Mouse (Mus musculus): ENCODE results near the gene Rhbg. TPM values are rescaled to one million over a fixed set of nuclear protein-coding genes. Genes with fewer than 3 reads are reported as not detected.
"Not testable (repeated sequence)": the region's sequence is repeated elsewhere in the genome, so short reads cannot be mapped to it uniquely, and the experiment has no call there.

Gene Rhbg
- polyA plus RNA-seq, 1 experiment from 2014 or later = 1.2 TPM

DNA sequence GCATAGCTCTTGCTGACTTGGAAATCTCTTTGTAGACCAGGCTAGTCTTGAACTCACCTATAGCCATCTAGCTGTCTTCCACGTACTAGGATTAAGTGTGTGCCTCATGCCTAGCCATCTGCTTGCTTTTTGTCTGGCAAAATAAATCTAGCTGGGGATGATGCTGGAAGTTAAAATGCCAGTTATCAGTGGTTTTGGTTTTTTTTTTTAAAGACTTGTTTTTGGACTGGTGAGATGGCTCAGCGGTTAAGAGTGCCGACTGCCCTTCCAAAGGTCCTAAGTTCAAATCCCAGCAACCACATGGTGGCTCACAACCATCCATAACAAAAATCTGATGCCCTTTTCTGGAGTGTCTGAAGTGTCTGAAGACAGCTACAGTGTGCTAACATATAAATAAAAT, 17.4 kb upstream of the Rhbg start:
- ATAC-seq (ENCODE audit: insufficient read depth, low FRiP score, low TSS enrichment) (no peak), DNase-seq (ENCODE audit: low spot score) (no peak)
- 93% methylated on average over 3 of the region's 3 CpGs for WGBS
- H3K4me1 ChIP-seq (ENCODE audit: control insufficient read depth, insufficient read depth, low read length) = no peaks in the 10 kb centered on the region
- no peaks in the 10 kb centered on the region for H3K9me3 ChIP-seq (ENCODE audit: control insufficient read depth, low read length)
- H3K27ac ChIP-seq (ENCODE audit: low read depth, low read length) = no peak overlapping the region
- no peak overlapping the region for H3K4me3 ChIP-seq (ENCODE audit: low read depth, low read length)
- H3K9ac ChIP-seq (ENCODE audit: low read length) = no peak overlapping the region
- H3K27me3 ChIP-seq (ENCODE audit: control insufficient read depth, insufficient read depth, low read length) = no peaks in the 10 kb centered on the region
- H3K4me2 ChIP-seq (ENCODE audit: low read depth) = no peak overlapping the region
- no peaks in the 10 kb centered on the region for H3K36me3 ChIP-seq (ENCODE audit: control insufficient read depth, insufficient read depth, low read length)

DNA sequence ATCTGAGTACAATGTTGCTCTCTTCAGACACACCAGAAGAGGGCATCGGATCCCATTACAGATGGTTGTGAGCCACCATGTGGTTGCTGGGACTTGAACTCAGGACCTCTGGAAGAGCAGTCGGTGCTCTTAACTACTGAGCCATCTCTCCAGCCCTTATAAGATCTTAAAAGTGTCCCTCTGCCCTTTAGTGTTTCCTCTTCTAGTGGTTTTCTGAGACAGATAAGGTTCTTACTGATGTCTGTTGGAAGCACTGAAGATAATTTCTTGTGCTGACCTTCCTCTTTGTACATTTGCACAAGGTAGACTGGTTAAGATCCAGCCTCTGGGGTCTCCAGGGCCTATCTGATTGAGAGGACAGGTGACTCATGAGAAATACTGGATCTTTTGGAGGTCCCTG, 16.8 kb upstream of the Rhbg start:
- H3K4me1 ChIP-seq (ENCODE audit: control insufficient read depth, insufficient read depth, low read length); H3K4me3 ChIP-seq (ENCODE audit: low read depth, low read length); H3K9me3 ChIP-seq (ENCODE audit: control insufficient read depth, low read length); H3K36me3 ChIP-seq (ENCODE audit: control insufficient read depth, insufficient read depth, low read length); H3K27ac ChIP-seq (ENCODE audit: low read depth, low read length); ATAC-seq (ENCODE audit: insufficient read depth, low FRiP score, low TSS enrichment); H3K9ac ChIP-seq (ENCODE audit: low read length); DNase-seq (ENCODE audit: low spot score); H3K27me3 ChIP-seq (ENCODE audit: control insufficient read depth, insufficient read depth, low read length); H3K4me2 ChIP-seq (ENCODE audit: low read depth): not testable (repeated sequence)
- 89% methylated on average over 2 of the region's 2 CpGs for WGBS

DNA sequence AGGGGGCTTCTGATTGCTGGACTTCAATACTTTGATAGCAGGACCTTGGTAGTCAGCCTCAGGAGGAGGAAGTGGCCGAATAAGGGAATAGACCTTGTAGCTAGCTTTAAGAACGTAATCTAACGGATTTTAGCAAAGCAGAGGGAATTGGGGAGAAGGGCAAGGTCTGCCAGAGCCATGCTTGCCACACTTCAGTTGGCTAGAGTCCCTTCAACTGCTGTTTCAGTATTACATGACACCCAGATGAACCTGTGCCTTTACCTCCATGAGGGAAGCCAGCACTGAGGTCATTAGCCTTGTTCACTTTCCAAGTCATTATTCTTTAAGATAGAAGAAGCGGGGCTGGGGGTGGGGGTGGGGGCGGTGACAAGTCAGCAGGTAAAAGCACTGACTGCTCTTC, 14.5 kb upstream of the Rhbg start:
- Histone ChIP-seq H3K4me1 (ENCODE audit: control insufficient read depth, insufficient read depth, low read length) (no peaks in the 10 kb centered on the region), H3K4me3 (ENCODE audit: low read depth, low read length) (no peak overlapping the region), H3K36me3 (ENCODE audit: control insufficient read depth, insufficient read depth, low read length) (no peaks in the 10 kb centered on the region), H3K9me3 (ENCODE audit: control insufficient read depth, low read length) (no peaks in the 10 kb centered on the region), H3K4me2 (ENCODE audit: low read depth) (no peak overlapping the region), H3K27ac (ENCODE audit: low read depth, low read length) (no peak overlapping the region), H3K9ac (ENCODE audit: low read length) (no peak overlapping the region), H3K27me3 (ENCODE audit: control insufficient read depth, insufficient read depth, low read length) (no peaks in the 10 kb centered on the region)
- ATAC-seq (ENCODE audit: insufficient read depth, low FRiP score, low TSS enrichment) (no peak), DNase-seq (ENCODE audit: low spot score) (no peak)
- 89% methylated on average over 5 of the region's 5 CpGs for WGBS

DNA sequence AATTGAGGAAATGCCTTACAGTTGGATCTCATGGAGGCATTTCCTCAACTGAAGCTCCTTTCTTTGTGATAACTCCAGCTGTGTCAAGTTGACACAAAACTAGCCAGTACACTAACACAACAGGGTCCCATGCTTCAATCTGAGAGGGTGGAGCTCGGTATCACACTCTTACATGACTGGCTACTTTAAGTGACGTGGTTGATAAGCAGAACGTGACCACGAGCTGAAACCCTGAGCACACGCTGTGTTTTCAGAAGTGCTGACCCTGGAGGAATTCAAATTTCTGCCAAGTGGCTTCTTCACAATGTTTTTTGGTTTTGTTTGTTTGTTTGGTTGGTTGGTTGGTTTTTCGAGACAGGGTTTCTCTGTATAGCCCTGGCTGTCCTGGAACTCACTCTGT, 13.5 kb upstream of the Rhbg start:
- 87% methylated on average over 6 of the region's 6 CpGs for WGBS
- not testable (repeated sequence) for H3K4me1 ChIP-seq (ENCODE audit: control insufficient read depth, insufficient read depth, low read length); ATAC-seq (ENCODE audit: insufficient read depth, low FRiP score, low TSS enrichment); H3K27me3 ChIP-seq (ENCODE audit: control insufficient read depth, insufficient read depth, low read length); H3K27ac ChIP-seq (ENCODE audit: low read depth, low read length); H3K4me3 ChIP-seq (ENCODE audit: low read depth, low read length); H3K9me3 ChIP-seq (ENCODE audit: control insufficient read depth, low read length); H3K9ac ChIP-seq (ENCODE audit: low read length); H3K4me2 ChIP-seq (ENCODE audit: low read depth); H3K36me3 ChIP-seq (ENCODE audit: control insufficient read depth, insufficient read depth, low read length); DNase-seq (ENCODE audit: low spot score)

DNA sequence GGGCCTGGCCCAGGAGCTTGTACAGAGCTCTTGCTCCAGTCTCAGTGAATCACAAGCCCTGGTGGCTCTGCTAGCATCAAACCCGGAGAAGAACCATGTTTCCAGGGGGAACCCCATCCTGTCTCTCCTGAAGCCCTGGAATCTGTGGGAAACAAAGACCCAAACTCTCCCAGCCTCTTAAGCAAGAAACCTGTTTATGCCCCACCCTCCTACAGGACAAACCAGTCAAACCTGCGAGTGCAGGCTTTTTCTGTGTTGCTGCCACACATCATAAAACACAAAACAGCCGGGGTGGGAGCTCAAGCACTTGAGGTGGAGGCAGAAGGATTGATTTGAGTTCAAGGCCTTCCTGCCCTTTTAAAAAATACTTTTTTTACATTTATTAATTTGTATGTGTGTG, 7.8 kb upstream of the Rhbg start:
- H3K36me3 ChIP-seq (ENCODE audit: control insufficient read depth, insufficient read depth, low read length) = no peaks in the 10 kb centered on the region
- no peak for DNase-seq (ENCODE audit: low spot score)
- 77% methylated on average over 3 of the region's 3 CpGs for WGBS
- no peak overlapping the region for H3K4me2 ChIP-seq (ENCODE audit: low read depth)
- no peaks in the 10 kb centered on the region for H3K9me3 ChIP-seq (ENCODE audit: control insufficient read depth, low read length)
- H3K27me3 ChIP-seq (ENCODE audit: control insufficient read depth, insufficient read depth, low read length) = no peaks in the 10 kb centered on the region
- no peaks in the 10 kb centered on the region for H3K4me1 ChIP-seq (ENCODE audit: control insufficient read depth, insufficient read depth, low read length)
- no peak overlapping the region for H3K4me3 ChIP-seq (ENCODE audit: low read depth, low read length)
- ATAC-seq (ENCODE audit: insufficient read depth, low FRiP score, low TSS enrichment) = no peak
- H3K27ac ChIP-seq (ENCODE audit: low read depth, low read length) = no peak overlapping the region
- no peak overlapping the region for H3K9ac ChIP-seq (ENCODE audit: low read length)

DNA sequence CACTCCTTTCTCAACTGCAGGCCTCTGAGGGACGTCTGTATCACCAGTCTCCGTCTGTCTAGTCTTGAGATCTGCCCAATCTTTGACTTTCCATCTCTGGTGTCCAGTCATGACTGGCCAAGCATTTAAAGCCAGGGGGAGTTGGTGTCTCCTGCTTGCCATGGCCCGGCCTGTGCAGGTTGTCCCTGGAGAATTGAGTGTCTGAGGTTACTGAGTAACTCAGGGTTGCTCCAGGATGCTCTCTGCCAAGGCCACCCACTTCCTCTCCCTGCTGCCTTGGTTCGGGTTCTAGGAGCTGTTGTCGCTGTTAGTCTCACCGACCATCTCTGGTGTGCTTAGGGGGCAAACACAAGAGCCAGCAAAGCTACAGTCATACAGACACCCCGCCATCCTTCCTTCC, 1.9 kb upstream of the Rhbg start:
- Histone ChIP-seq H3K9me3 (ENCODE audit: control insufficient read depth, low read length) (no peaks in the 10 kb centered on the region), H3K4me3 (ENCODE audit: low read depth, low read length) (no peak overlapping the region), H3K4me2 (ENCODE audit: low read depth) (no peak overlapping the region), H3K9ac (ENCODE audit: low read length) (no peak overlapping the region), H3K27ac (ENCODE audit: low read depth, low read length) (no peak overlapping the region), H3K27me3 (ENCODE audit: control insufficient read depth, insufficient read depth, low read length) (peaks cover 16% of the 10 kb centered on the region; the same call in 1 of the 2 replicates), H3K36me3 (ENCODE audit: control insufficient read depth, insufficient read depth, low read length) (no peaks in the 10 kb centered on the region), H3K4me1 (ENCODE audit: control insufficient read depth, insufficient read depth, low read length) (peaks cover 5% of the 10 kb centered on the region)
- 73% methylated on average over 7 of the region's 7 CpGs for WGBS
- ATAC-seq (ENCODE audit: insufficient read depth, low FRiP score, low TSS enrichment) (no peak), DNase-seq (ENCODE audit: low spot score) (no peak)

DNA sequence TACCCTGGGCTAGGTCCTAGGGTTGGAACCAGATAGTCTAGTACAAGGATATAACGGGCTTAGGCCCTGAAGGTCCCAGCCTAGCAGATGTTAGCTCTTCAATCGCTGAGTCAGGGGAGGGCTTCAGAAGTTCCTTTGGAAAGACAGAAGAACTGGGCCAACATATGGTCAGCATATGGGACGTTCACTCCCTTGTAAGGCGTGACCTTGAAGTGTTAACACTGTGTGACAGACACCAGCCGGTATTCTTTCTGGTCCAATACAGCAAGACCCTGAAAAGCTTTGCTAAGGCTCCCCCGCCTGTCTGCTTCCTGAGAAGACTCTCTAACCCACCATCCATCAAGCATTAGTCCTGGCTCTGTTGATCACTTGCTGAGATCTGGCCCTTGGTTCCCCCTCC, 1.4 kb upstream of the Rhbg start:
- Histone ChIP-seq H3K36me3 (ENCODE audit: control insufficient read depth, insufficient read depth, low read length) (no peaks in the 10 kb centered on the region), H3K27me3 (ENCODE audit: control insufficient read depth, insufficient read depth, low read length) (peaks cover 16% of the 10 kb centered on the region; the same call in 1 of the 2 replicates), H3K9me3 (ENCODE audit: control insufficient read depth, low read length) (no peaks in the 10 kb centered on the region), H3K9ac (ENCODE audit: low read length) (no peak overlapping the region), H3K27ac (ENCODE audit: low read depth, low read length) (no peak overlapping the region), H3K4me2 (ENCODE audit: low read depth) (no peak overlapping the region), H3K4me3 (ENCODE audit: low read depth, low read length) (no peak overlapping the region), H3K4me1 (ENCODE audit: control insufficient read depth, insufficient read depth, low read length) (peaks cover 5% of the 10 kb centered on the region)
- no peak for DNase-seq (ENCODE audit: low spot score)
- ATAC-seq (ENCODE audit: insufficient read depth, low FRiP score, low TSS enrichment) = no peak
- WGBS = 50% methylated on average over 6 of the region's 6 CpGs

DNA sequence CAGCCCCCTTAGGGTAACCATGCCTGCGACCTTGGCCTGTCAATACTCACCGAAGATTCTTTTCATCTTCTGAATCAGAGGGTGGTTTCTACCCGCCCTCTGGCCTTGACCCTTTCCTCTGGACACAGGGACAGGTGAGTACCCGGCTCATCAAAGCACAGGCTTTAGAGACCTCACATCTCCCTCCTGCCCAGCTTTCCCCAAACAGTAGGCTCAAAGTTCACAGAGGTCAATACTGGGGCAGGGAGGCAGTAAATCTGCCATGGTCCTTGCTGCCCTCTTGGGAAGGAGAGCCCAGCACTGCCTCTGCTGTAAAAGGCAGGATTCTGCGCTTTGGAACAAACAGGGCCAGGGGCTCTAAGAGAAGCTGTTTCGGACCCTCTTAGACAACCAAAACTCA, 1.8 kb downstream of the Rhbg start:
- 36% methylated on average over 6 of the region's 6 CpGs for WGBS
- H3K4me2 ChIP-seq (ENCODE audit: low read depth) = no peak overlapping the region
- peaks cover 5% of the 10 kb centered on the region for H3K4me1 ChIP-seq (ENCODE audit: control insufficient read depth, insufficient read depth, low read length)
- no peak for ATAC-seq (ENCODE audit: insufficient read depth, low FRiP score, low TSS enrichment)
- no peak for DNase-seq (ENCODE audit: low spot score)
- no peak overlapping the region for H3K27ac ChIP-seq (ENCODE audit: low read depth, low read length)
- no peaks in the 10 kb centered on the region for H3K9me3 ChIP-seq (ENCODE audit: control insufficient read depth, low read length)
- H3K27me3 ChIP-seq (ENCODE audit: control insufficient read depth, insufficient read depth, low read length) = peaks cover 16% of the 10 kb centered on the region; the same call in 1 of the 2 replicates
- H3K9ac ChIP-seq (ENCODE audit: low read length) = no peak overlapping the region
- H3K4me3 ChIP-seq (ENCODE audit: low read depth, low read length) = no peak overlapping the region
- H3K36me3 ChIP-seq (ENCODE audit: control insufficient read depth, insufficient read depth, low read length) = no peaks in the 10 kb centered on the region

DNA sequence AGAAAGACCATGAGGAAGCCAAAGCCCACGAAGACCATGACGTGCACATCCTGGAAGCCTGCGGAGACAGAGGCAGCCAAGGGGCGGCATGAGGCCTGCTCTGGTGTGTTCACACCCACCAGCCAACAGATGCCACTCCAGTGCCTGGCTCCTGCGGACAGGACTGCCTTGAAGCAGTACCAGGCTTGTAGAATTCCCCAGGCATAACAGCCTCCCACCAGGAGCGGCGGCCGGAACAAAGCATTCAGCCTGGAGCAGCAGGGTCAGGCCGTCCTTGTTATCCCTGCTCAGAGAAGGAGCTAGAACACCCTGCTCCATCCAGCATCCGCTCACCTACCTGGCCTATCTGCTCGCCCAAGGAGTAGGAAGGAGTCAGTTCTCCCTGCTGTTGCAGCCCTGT, 6.1 kb downstream of the Rhbg start:
- no peak for ATAC-seq (ENCODE audit: insufficient read depth, low FRiP score, low TSS enrichment)
- no peaks in the 10 kb centered on the region for H3K9me3 ChIP-seq (ENCODE audit: control insufficient read depth, low read length)
- 79% methylated on average over 11 of the region's 11 CpGs for WGBS
- H3K27me3 ChIP-seq (ENCODE audit: control insufficient read depth, insufficient read depth, low read length) = no peaks in the 10 kb centered on the region
- no peaks in the 10 kb centered on the region for H3K36me3 ChIP-seq (ENCODE audit: control insufficient read depth, insufficient read depth, low read length)
- no peak overlapping the region for H3K4me2 ChIP-seq (ENCODE audit: low read depth)
- H3K4me1 ChIP-seq (ENCODE audit: control insufficient read depth, insufficient read depth, low read length) = peaks cover under 1% of the 10 kb centered on the region
- DNase-seq (ENCODE audit: low spot score) = no peak
- no peak overlapping the region for H3K27ac ChIP-seq (ENCODE audit: low read depth, low read length)
- H3K4me3 ChIP-seq (ENCODE audit: low read depth, low read length) = no peak overlapping the region
- no peak overlapping the region for H3K9ac ChIP-seq (ENCODE audit: low read length)
